Mouse (Mus musculus): ENCODE measurements around the gene Oxct1.

GRCm38 (mm10) chr15:4028411-4028700 is 2.2 kb downstream of the Oxct1 start:
- TF ChIP-seq CTCF (IDR thresholded peaks at IDR 0.05; ENCODE audit: low read depth): no peak
- no peak for TF ChIP-seq EP300 (IDR thresholded peaks at IDR 0.05; ENCODE audit: low read depth)
